Comparison of ENCODE assay signal across 8 mouse cellular contexts in the genomic region with DNA sequence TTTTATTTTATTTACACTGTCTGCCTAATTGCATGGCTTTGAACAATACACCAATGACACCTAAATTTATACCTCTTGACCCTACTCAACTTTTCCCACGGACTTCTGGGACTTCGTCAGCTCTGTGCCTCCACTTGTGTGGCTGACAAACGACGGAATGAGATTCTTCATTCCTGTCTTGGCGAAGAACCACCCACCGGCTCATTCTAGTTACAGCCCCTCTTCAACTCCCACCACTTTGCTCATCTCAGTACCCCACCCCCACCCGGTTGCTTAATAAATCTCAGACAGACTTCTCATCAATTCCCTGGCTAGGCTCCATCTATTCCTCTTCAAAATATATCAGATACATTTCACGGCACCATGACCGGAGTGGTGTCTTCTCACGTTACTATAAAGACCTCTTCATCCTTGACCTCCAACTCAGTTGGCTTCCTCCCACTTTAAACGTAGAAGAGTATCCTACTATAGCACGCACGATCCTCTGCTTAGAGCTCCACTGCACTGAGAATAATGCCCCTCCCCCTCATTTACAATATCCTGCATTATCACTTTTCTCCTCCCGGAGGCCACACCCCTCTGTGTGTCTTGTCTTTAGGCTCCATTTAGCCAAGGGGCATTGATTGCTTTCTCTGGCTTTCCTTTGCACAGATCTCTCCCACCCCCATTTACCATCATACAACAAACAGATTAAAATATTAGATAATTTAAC. TPM values are rescaled to one million over a fixed set of nuclear protein-coding genes. Genes with fewer than 3 reads are reported as not detected.
DNase-seq lines count a peak whose midpoint lies in the region; ATAC-seq and TF ChIP-seq lines count a peak whose summit lies in the region.
"Had no signal": no experiment of that assay in that cellular context is flagged by ENCODE, and none has a peak within 500 bp of the region (broad histone marks: within the 10 kb centered on the region; RNA-seq: fewer than 3 reads in every experiment).

No protein-coding gene starts in this region.

- ATAC-seq in lung, embryonic 15.5 days (ENCODE audit: borderline replicate concordance, extremely low read depth, low FRiP score, low TSS enrichment): no peak
- ATAC-seq in forebrain, postnatal 0 days: peak; percentile 33

- H3K4me2 ChIP-seq in lung, embryonic 15.5 days: peak overlapping the region; percentile 48
- peak overlapping the region; percentile 81 for H3K4me2 ChIP-seq in forebrain, postnatal 0 days (ENCODE audit: low read depth)

- H3K4me1 ChIP-seq in lung, embryonic 15.5 days: no peaks in the 10 kb centered on the region
- 0 out of 2 replicates have a peak, but pooled peaks cover 5% of the 10 kb centered on the region for H3K4me1 ChIP-seq in forebrain, postnatal 0 days (ENCODE audit: insufficient read depth)

- no peak overlapping the region for H3K27ac ChIP-seq in lung, embryonic 15.5 days
- H3K27ac ChIP-seq in forebrain, postnatal 0 days (ENCODE audit: low read depth, low read length): no peak overlapping the region

- no peak for DNase-seq in lung, postnatal 14 days
- no peak for DNase-seq in forebrain, postnatal 0 days
- peak; percentile 75 for DNase-seq in mesoderm, embryonic 11.5 days (ENCODE audit: low read depth, low spot score)
- DNase-seq in frontal cortex, postnatal 14 days (ENCODE audit: low spot score in 2 of 2): no peak
- DNase-seq in adrenal gland, postnatal 10 days: no peak
- no peak for DNase-seq in layer of hippocampus, adult 9-10 months (ENCODE audit: low spot score)
- DNase-seq: lung, adult 18-20 months had no signal

- peaks cover 13% of the 10 kb centered on the region; the same call in 1 of the 2 replicates for H3K27me3 ChIP-seq in lung, embryonic 15.5 days
- H3K27me3 ChIP-seq in forebrain, postnatal 0 days (ENCODE audit: insufficient read depth, low read length): no peaks in the 10 kb centered on the region

- no peaks in the 10 kb centered on the region for H3K9me3 ChIP-seq in lung, embryonic 15.5 days
- H3K9me3 ChIP-seq in forebrain, postnatal 0 days (ENCODE audit: low read length): no peaks in the 10 kb centered on the region

- peak overlapping the region; percentile 12; the same call in 1 of the 2 replicates for H3K4me3 ChIP-seq in lung, embryonic 15.5 days
- H3K4me3 ChIP-seq in forebrain, postnatal 0 days (ENCODE audit: low read depth, low read length): peak overlapping the region; percentile 40

- WGBS in lung, embryonic 15.5 days: 24% methylated on average over 14 of the region's 14 CpGs
- WGBS in forebrain, postnatal 0 days: 32% methylated on average over 14 of the region's 14 CpGs

- no peak for TF ChIP-seq CTCF in forebrain, postnatal 0 days (IDR thresholded peaks at IDR 0.05; ENCODE audit: low read depth)

- H3K9ac ChIP-seq in lung, embryonic 15.5 days: no peak overlapping the region
- H3K9ac ChIP-seq in forebrain, postnatal 0 days: peak overlapping the region; percentile 52; the same call in 1 of the 2 replicates

- H3K36me3 ChIP-seq in lung, embryonic 15.5 days: no peaks in the 10 kb centered on the region
- no peaks in the 10 kb centered on the region for H3K36me3 ChIP-seq in forebrain, postnatal 0 days (ENCODE audit: insufficient read depth)

RNA-seq across cellular contexts. Expression of a gene that starts 15.2 kb away (rescaled TPM):
- polyA plus RNA-seq in lung, embryonic 15.5 days (2015; fragmentation: Nextera tagmentation; extraction: Ambion mirVana): not detected in 2 replicates
- not detected in 2 replicates for total RNA-seq in forebrain, postnatal 0 days (2014; rRNA removed)
- polyA plus RNA-seq in forebrain, postnatal 0 days (2015; fragmentation: Nextera tagmentation; extraction: Ambion mirVana): 0.18 TPM in 1 of 2 replicates, not detected in the other
- total RNA-seq in adrenal gland, postnatal 10 days (2021): not detected

RNA-seq across cellular contexts. Expression of a gene that starts 15.2 kb away (rescaled TPM):
- polyA plus RNA-seq in lung, embryonic 15.5 days (2015; fragmentation: Nextera tagmentation; extraction: Ambion mirVana): 11.8 and 12.3 TPM in 2 replicates
- total RNA-seq in forebrain, postnatal 0 days (2014; rRNA removed): 1.9 and 3.0 TPM in 2 replicates
- polyA plus RNA-seq in forebrain, postnatal 0 days (2015; fragmentation: Nextera tagmentation; extraction: Ambion mirVana): 8.0 and 8.9 TPM in 2 replicates
- total RNA-seq in adrenal gland, postnatal 10 days (2021): 10 to 100 TPM; 11.2 to 13.2 TPM

RNA-seq across cellular contexts. Expression of a gene that starts 27.2 kb away (rescaled TPM):
- polyA plus RNA-seq in lung, embryonic 15.5 days (2015; fragmentation: Nextera tagmentation; extraction: Ambion mirVana): 0.09 TPM in 1 of 2 replicates, not detected in the other
- total RNA-seq in forebrain, postnatal 0 days (2014; rRNA removed): not detected in 2 replicates
- 0.08 TPM in 1 of 2 replicates, not detected in the other for polyA plus RNA-seq in forebrain, postnatal 0 days (2015; fragmentation: Nextera tagmentation; extraction: Ambion mirVana)
- under 1 TPM in 1 of 2 experiments, not detected in 1; 0.58 TPM for total RNA-seq in adrenal gland, postnatal 10 days (2021)
